Mouse (Mus musculus) MN1 (cell line): ENCODE measurements around the gene Nbas.

Experiments used
- DNase-seq: peaks from one replicate; pipeline ENCODE4 v3.0.0-alpha.2; 2016; ENCODE audit warnings: low spot score

Nbas gene

DNA sequence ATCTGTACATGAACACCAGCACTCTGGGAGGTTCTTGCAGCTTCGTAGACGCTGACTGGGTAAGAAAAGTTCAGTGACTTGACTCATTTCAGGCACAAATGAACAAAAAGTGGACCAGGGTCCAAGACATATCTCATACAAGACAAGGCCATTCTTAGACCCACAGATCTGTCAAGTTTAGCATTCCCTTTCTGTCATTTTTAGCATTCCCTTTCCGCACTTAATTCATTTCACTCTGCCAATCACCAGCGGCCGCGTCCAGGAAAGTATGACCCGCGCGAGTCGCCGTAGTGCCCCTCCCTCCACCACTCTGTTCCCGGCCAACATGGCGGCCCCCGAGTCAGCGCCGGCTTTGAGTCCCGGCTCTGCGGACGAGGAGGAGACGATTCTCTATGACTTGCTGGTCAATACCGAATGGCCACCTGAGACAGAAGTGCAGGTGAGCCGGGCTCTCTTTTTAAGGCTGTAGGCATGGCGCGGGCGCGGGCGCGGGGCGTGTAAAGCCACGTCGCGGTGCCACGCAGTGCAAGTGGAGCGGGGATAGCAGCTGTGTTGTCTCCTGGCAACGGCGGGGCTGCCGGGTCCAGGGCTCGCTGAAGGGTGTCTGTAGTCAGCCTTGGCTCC, at the start of gene Nbas:
TSS of gene Nbas (plus strand) at position 308 of the 624 bp plus-strand sequence.
- DNase-seq, result peak; percentile 81

DNA sequence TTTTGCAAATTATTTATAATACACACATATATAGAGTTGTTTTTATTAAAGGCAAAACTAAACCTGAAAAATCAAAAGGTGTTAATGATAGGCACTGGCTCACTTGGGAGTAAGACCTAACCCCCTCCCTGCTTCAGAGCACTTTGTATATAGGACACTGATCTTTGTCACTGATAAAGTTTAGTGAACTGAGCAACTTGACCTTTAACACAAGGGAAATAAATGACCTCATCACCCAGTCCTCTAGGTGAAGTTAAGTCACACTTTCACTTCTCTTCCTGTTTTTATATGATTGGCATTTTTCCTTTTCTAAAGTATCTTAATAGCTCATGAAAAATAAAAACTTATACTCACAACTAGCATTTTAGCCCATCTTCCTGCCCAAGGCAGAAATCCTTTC, 26.5 kb upstream of the Nbas start:
- no peak for DNase-seq

DNA sequence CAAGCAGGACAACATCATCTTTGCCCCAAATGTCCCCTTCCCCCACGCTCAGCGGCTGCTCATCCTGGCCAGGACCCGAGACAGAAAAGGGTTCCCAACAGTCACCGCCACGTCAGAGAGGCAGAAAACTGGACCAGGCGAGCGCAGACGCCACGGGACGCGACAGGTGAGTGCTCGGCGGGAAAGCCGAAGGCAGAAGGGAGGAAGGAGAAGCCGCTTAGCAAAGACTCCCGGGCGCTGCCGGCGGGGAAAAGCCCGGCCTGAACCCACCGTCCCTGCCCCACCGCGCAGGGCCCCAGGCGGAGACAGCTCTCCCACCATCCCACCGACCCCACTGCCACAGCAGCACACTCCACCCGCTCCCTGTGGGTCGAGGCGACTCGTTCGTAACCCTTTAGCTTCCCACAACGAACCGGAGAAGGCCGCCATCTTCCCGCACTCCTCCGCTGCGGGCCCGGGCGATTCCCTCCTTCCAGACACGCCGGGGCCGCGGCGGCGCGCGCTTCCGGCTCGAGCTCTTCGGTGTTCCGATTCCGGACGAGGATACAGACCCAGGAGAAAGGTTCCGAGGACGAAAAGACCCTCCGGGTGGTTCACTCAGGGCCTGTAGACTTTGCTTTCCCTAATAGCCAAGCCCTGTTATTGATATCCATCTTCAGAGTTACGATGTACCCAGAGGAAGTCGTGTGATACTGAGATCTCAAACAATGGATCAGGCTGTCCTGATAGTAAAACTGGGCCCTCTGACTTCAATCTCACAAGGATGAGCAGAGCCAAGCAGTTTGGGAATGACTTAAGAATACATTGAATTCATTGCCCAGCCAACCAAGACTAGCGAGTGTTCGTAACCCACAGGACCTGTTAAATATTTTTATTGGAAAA, 20.0 kb upstream of the Nbas start, which contains the start of gene Ddx1:
TSS of gene Ddx1 (minus strand) at position 523 of the 882 bp plus-strand sequence.
- peak; percentile 93 for DNase-seq

DNA sequence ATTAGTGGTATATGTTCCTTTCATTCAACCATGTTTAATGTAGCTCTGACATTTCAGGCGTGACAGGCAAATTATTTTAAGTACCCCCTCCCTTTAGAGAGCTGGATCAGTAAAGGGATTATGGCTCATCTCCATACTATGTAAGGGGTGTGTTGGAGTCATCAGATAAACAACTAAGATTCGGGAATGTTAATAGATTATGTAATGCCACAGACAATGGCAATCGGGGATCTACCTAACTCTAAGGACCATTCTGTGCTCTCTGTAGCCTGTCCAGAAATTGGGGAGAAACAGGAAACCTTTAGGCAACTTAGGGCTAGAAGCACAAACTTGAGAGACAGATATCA, 19.4 kb upstream of the Nbas start:
- DNase-seq, result no peak

DNA sequence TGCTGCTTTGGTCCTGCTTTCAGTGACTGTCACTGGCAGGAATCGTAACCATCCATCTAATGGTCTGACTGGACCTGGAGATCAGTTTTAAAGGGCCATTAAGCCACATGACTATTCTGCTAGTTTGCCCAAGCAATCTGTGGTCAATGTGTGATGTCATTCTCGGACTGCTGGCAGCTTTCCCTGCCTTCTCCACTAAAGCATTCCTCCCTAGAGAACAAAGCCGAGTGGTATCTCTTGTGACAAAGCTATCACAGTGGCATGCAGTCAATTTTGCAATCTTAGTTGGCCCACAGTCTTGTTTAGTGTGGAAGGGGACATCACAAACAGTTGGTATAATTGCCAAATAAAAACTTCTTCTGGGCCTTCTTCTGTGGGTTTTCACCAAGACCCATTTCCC, 13.9 kb upstream of the Nbas start:
- DNase-seq, result no peak

DNA sequence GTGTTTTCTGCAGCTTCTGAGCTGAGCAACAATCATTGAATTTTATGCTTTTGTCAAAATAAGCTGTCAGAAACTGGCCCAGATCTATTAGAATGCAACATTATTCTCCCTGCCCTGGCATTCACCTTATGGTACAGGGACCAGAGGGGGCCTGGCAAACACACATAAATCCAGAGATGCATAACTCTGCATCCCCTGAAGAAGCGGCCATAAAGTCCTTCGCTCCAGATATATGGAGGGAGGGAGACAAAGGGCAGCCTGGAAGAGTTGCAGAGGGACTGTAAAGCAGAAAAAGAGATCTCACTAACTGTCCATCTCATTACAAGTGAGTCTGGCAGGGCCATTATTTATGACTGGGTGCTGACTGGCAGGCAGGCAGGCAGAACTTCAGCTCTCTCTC, 13.2 kb upstream of the Nbas start:
- DNase-seq, result no peak

DNA sequence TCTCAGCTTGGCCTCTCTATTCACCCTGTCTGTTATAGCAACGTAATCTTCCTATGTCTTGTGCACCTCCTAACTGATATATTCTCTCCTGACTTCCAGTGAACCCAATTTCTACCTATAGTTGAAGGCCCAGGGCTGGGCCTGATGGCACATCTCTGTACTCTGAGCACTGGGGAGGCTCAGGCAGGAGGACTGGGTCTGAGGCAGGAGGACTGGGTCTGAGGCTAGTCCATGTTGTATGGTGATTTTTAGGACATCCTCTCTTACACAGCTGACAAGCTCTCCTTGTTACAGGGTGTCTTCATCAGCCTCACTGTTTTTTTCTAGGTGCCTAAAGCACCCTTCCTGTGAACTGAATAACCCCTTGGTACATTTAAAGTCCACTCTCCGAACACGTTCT, 521 bp upstream of the Nbas start:
- DNase-seq, result no peak

DNA sequence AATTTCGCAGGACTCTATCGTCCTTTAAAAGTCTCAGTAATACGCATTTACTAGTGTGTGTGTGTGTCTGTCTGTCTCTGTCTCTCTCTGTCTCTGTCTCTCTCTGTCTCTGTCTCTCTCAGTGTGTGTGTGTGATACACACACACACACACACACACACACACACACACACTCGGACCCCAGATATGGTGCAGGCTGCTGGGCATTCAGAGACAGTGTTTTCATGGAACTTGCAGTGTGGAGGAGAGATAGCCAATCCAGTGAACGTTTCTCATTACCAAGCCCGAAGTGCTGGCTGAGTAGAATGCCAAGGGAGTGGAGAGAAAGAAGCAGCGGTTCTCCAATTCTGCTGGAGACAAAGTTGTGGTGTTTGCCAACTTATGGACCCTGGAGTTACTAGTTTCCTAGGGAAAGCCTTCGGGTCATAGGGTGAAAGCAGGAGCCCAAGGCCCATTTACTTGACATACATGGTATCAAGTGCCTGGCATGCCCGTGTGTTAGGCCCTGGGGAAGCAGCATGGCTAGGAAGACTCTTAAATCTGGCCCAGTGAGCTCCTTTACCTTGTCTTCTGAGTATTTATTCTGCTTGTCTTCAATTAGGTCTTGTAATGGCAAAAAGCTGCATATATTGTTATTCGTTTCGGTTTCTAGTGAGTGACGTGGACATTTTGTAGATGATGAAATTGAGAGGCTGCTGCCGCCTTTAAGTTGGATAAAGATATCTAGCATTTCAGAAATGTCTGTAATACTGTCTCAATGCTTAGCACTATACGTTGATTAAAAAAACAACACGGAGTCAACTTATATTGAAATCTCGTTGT, 847 bp downstream of the Nbas start:
- DNase-seq, result no peak

DNA sequence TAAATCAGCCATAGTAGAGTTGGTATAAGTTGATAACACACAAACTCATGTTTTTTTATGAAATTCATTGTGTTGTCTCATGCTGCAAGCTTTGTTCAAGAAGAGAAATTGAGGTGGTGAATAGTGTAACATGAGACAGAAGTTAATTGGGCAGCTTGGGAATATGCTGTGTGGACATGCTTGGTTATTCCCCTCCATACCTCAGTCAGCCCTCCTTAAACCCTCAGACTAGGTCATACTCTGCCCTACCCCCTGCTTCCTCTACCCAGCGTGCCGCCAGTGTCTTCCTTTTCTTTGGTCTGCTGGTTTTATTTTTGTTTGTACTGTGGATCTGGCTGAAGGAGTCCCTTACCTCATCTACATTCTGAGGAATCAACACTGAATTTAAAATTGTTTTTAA, 22.5 kb downstream of the Nbas start:
- DNase-seq, result no peak

DNA sequence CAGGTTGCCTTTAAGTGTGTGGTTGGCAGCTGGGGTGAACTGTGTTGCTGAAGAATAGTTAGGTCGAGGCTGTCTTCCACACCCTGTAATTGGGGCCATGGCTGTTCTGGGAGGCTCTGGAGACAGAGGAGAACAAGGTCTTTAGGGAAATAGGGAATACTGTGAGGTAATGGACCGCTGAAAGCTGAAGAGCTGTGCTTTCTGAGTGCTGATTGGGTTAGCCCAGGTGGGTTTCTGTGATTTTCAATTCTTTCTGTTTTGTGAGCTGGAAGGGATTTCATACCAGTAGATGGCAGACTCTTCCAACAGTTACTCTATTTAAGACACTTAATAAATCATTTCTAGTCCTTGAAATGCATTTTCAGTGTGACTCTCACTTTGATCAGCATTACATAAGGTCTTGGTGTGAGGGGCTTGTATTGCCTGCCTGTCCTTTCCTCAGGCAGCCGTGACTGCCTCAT, 24.5 kb downstream of the Nbas start:
- DNase-seq, result no peak

DNA sequence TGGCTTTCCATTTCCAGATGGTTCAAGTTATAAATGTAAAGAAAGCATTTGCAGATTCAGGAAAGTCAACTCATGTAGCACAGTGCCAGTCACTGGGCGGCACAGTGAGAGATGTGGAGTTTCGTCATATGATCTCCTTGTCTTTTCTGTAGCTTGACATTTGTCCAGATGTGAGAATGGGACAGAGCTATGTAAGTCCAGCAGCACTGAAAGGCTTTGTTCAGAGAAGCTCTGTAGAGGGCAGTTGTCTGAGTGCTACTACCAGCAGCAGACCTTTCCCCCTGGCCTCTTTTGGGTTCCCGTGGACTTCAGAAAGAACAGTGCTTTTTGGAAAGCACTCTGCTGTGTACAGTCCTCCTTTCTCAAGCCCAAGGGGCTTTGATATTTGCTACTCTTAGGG, 34.1 kb downstream of the Nbas start:
- DNase-seq, result no peak

DNA sequence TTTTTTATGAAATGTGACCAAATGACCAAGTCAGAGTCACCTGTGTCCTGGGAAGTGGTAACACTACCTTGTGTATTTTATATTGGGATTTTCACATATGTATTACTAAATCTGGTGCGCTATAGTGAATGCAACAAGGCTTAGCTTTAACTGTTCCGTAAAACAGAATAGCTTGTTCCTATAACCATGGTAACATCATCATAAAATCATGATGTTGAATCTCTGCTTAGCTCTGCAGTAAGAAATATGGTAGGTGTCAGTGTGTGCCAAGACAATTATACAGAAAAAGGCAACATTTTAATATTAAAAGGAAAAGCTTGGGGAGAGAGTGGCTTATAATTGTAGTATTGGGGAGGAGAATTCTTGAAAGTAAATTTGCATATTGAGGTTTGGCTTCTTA, 45.0 kb downstream of the Nbas start:
- DNase-seq, result no peak

DNA sequence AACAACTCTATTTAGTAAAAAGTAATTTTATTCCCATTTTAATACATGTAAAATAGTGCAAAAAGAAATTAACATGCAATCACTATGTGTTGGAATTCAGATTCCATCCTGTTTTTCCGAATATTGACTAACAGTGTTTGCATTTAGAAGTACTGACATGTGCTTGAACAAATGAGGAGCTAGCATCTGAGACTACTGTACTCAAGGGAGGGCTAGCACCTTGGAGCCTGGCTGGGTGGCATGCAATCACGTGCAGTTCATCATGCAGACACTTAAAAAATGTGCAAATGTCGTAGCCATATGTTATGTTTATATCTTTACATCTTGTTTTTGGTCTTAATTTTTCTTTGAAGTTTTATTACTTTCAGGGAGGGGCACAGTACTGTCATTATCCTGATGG, 45.5 kb downstream of the Nbas start:
- no peak for DNase-seq

DNA sequence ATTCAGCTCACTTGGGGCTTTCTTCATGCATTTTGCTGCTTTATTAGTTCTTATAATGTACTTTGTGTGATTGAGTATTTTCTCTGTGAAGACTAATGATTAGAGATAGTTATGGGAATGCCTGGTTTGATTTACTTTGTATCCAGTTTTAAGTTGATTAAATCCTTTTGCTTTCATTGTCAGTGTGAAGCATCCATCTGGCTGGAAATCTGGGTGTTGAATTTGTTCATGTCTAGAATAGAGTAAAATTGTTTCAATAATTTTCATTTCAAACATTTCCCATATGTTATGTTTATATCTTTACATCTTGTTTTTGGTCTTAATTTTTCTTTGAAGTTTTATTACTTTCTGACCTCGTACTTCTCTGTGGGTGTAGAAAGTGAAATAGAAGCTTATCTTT, 46.1 kb downstream of the Nbas start:
- no peak for DNase-seq

DNA sequence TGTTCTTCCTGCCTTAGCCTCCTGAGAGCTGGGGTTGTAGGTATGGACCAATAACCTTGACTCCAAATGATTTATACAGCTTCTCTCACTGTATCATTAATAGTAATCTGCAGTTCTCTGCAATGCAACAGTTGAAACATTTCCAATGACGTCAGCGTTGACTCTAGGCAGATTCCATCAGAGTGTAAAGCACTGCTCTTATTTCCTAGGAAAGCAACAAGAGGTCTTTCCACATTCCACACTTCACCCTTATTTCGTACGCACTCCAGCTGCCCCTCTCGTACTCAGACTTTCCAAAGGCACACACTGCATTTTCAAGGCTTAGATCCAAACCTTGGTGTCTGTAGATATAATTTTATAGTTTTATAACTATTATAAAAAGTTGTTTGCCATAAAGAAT, 73.6 kb downstream of the Nbas start:
- no peak for DNase-seq

DNA sequence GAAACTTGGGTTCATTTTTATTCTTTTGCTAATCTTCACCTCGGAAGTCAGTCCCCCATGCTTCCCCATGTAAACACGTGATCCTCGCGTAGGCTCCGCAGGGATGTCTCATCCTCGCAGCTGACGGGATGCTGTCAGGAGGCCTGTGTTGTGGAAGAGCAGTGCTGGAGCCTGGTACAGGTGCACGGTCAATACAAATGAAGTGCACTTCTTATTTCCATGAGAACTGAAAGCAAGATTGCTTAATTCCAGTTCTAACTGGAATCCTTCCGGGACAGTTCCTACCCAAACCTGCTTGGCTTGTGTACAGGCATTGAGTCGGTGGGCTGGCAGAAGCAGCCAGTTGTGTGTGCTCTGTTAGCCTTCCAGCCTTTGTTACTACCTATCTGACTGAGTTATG, 87.3 kb downstream of the Nbas start:
- no peak for DNase-seq

DNA sequence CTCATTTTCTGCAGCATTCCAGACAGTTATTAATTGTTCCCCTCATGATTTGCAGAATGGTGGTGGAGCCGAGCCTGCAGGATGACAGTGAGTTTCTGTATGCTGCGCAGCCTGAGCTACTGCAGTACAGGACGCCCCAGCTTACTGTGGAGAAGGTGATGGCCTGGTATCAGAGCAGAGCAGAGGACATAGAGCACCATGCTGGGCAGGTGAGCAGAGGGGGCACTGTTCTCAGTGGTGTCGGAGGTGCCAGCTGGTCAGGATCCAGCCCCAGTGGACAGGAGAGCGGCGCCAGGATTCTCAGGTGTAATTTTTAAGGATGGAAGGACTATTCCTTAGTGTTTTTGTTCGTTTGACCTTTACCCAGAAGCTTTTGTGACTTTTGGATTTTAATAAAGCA, 87.8 kb downstream of the Nbas start:
- no peak for DNase-seq

DNA sequence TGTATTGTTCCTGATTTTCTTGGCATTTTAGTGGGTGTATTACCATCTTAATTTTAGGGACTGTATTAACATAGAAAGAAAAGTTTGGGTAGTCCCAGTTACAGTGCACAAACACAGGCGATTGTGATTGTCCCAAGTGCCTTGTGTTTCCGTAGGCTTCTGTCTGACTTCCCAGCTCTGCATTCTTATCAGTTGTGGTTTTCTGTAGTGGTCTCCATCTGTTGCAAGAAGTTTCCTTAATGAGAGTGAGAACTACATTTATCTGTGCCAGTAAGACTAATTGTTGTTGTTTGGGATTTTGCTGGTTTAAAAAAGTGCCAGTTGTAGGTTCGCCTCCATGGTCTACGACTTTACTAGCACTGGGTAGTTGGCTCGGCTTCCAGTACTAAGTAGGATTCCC, 88.3 kb downstream of the Nbas start:
- no peak for DNase-seq

DNA sequence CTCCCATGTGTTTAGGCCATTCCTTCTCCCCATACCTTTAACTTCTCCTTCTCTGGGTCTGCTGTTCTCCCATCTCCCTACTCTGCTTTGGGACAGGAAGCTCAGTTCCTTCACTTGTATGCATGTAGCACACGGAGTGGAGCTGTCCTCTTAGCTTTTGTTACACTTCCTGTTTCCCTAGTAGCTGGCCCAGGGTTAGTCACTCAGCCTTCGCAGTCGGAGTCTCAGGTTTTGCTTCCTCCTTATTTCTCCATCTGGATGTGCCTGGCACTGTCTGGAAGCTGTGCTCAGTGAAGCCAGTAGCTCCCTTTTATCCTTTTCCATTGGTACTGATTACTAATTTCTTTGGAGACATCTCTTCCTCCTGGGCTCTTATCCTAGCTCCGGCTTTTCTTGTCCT, 89.9 kb downstream of the Nbas start:
- no peak for DNase-seq

DNA sequence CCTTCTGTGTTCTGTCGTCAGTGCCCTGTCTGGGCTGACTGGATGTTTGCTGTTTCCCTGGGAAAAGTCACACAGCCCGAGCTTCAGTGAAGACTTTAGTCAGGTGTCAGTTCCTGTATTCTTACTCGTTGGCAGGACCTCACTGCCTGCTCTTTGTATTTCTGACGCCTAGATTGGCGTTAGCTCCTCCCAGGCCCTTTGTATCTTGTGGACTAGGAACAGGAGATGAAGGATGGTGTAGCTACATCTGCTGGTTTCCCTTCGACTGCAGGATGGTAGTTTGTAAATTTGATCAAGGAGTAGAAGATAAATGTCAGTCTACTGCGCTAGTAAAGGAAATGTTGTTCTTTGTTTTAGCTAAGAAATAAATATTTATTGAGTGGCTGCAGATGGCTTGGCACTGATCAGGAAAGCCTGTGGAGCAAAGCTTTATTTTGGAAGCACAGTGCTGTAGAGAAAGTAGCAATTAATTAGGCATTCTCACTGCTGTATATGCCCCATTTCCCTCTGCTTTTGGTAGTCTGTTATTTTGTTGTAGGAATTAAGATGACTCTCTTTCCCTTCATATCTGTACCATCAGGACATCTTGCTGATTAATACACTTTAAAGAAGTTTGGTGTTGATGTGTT, 91.4 kb downstream of the Nbas start:
- DNase-seq, result no peak

DNA sequence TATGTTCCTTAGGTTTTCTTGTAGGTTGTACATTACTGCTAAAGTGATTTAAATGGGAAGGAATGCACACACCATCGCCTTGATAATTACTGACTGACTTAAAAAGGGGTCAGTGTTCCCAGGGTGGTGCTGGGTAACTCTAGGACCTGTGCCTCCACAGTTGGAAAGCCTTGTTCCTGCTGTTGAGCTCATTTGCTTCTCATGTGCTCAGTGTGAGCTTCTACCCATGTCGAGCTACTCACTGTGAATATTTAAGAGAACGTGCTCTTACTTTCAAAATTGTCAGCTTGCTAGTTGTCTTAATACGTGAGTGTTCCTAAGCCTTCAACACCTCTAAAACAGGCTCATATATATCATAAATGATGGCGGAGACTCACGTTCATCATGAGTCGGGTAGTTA, 112.6 kb downstream of the Nbas start:
- no peak for DNase-seq

DNA sequence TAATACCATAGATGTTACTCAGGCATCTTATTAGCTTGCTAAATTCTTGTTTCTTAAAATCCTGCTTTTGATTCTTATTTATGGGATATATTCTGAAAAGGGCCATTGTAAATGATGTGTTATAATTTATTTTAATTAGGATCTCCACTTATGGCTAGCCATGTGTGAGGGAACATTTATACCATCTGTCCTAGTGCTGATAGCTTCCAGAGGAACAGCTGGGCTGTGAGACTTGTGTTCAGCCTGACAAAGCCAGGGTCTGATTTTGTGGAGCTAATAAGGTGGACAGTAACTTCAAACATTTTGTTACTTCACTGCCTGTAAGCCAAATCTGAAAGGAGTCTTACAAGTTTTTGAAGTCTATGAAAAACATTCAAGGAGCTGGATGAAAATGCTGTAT, 113.1 kb downstream of the Nbas start:
- DNase-seq, result no peak
